Mouse (Mus musculus) heart, postnatal 0 days (tissue): Measurements from ENCODE around the gene Fam136a. TPM values are rescaled to one million over a fixed set of nuclear protein-coding genes. Genes with fewer than 3 reads are reported as not detected.

Source experiments
- ATAC-seq: fragments of 200-750 bp; cut with Nextera tagmentation; 2 replicates; pipeline ENCODE4 v1.8.0; 2017; ENCODE audit warnings: low read depth, moderate number of reproducible peaks, moderate library complexity; ENCODE audit not compliant: insufficient read depth
- DNase-seq: peaks from one replicate; pipeline ENCODE4 v3.0.0-alpha.2; 2016; ENCODE audit warnings: low spot score
- H3K27ac ChIP-seq: fragments of 300-500 bp; sonication (generic); 2 replicates; pipeline ENCODE4 v1.5.1; 2014; ENCODE audit warnings: low read depth, mild to moderate bottlenecking
- H3K27me3 ChIP-seq: fragments of 300-500 bp; sonication (generic); 2 replicates; pipeline ENCODE4 v1.6.1; 2014; ENCODE audit warnings: low read length, mixed read lengths; ENCODE audit not compliant: control insufficient read depth, insufficient read depth
- H3K36me3 ChIP-seq: fragments of 300-500 bp; sonication (generic); replicated peaks from 2 replicates; pipeline ENCODE4 v1.6.1; 2014; ENCODE audit warnings: low read length, mixed read lengths; ENCODE audit not compliant: control insufficient read depth, insufficient read depth
- H3K4me1 ChIP-seq: fragments of 300-500 bp; sonication (generic); 2 replicates; pipeline ENCODE4 v1.6.1; 2014; ENCODE audit warnings: antibody characterized with exemption; ENCODE audit not compliant: control insufficient read depth, insufficient read depth
- H3K4me2 ChIP-seq: fragments of 300-500 bp; sonication (generic); 2 replicates; pipeline ENCODE4 v1.6.1; 2014; ENCODE audit warnings: low read depth, mild to moderate bottlenecking, low read length, moderate library complexity
- H3K4me3 ChIP-seq: fragments of 300-500 bp; sonication (generic); 2 replicates; pipeline ENCODE4 v1.5.1; 2014; ENCODE audit warnings: low read depth, low read length
- H3K9ac ChIP-seq: fragments of 300-500 bp; sonication (generic); replicated peaks from 2 replicates; pipeline ENCODE4 v1.6.1; 2014; ENCODE audit warnings: low read depth, low read length, mixed read lengths
- H3K9me3 ChIP-seq: fragments of 300-500 bp; sonication (generic); replicated peaks from 2 replicates; pipeline ENCODE4 v1.6.1; 2016; ENCODE audit warnings: low read length; ENCODE audit not compliant: control insufficient read depth
- CTCF ChIP-seq: IDR thresholded peaks from 2 replicates; pipeline ENCODE4 v1.5.1; 2016; ENCODE audit warnings: antibody characterized with exemption, control low read depth, low read depth
- EP300 ChIP-seq: IDR thresholded peaks from 2 replicates; pipeline ENCODE4 v1.6.1; 2016; ENCODE audit warnings: antibody characterized with exemption, low read depth
- WGBS: fragments of 180-500 bp; shearing (Covaris S2); extraction: QIAGEN DNeasy Blood & Tissue Kit; methylation state at CpG from one replicate; pipeline ENCODE4 v1.1.7; 2014; 5-methylcytosine and 5-hydroxymethylcytosine counted together
- polyA plus RNA-seq: library from polyadenylated mRNA; unstranded; fragments of >200 nt; fragmentation: Nextera tagmentation; extraction: Ambion mirVana; gene quantifications from 2 replicates; pipeline ENCODE4 v1.2.1, GENCODE M21; 2015
- total RNA-seq: library from RNA; depleted of rRNA; stranded (reverse); fragments of >200 nt; gene quantifications from 2 replicates; pipeline ENCODE4 v1.2.3, GENCODE M21; 2014; ENCODE audit warnings: low replicate concordance

The Fam136a gene
- total and polyA plus RNA-seq, 2 experiments from 2014 or later = 48.2 to 75.9 TPM

GRCm38 (mm10) chr6:86324400-86324799 lies 41.0 kb upstream of the Fam136a start:
- Histone ChIP-seq H3K36me3 (no peaks in the 10 kb centered on the region), H3K27me3 (no peaks in the 10 kb centered on the region), H3K4me3 (no peak overlapping the region), H3K9ac (no peak overlapping the region), H3K9me3 (no peaks in the 10 kb centered on the region), H3K27ac (no peak overlapping the region), H3K4me1 (no peaks in the 10 kb centered on the region), H3K4me2 (no peak overlapping the region)
- TF ChIP-seq EP300 = no peak
- TF ChIP-seq CTCF = no peak
- 86% methylated on average over 3 of the region's 3 CpGs for WGBS
- DNase-seq (no peak), ATAC-seq (no peak)

GRCm38 (mm10) chr6:86325646-86326045 lies 39.8 kb upstream of the Fam136a start:
- H3K27me3 ChIP-seq = no peaks in the 10 kb centered on the region
- H3K9me3 ChIP-seq = no peaks in the 10 kb centered on the region
- H3K4me1 ChIP-seq = no peaks in the 10 kb centered on the region
- ATAC-seq (no peak), DNase-seq (no peak)
- no peak overlapping the region for H3K9ac ChIP-seq
- no peak overlapping the region for H3K27ac ChIP-seq
- H3K4me2 ChIP-seq = no peak overlapping the region
- H3K4me3 ChIP-seq = no peak overlapping the region
- H3K36me3 ChIP-seq = no peaks in the 10 kb centered on the region
- TF ChIP-seq EP300 = no peak
- no peak for TF ChIP-seq CTCF
- WGBS = 69% methylated on average over 5 of the region's 5 CpGs

- ATAC-seq (no peak), DNase-seq (no peak)
- TF ChIP-seq EP300 (no peak), CTCF (no peak)
- H3K9me3 ChIP-seq = no peaks in the 10 kb centered on the region
- no peak overlapping the region for H3K27ac ChIP-seq
- H3K27me3 ChIP-seq = no peaks in the 10 kb centered on the region
- H3K9ac ChIP-seq = no peak overlapping the region
- H3K4me1 ChIP-seq = no peaks in the 10 kb centered on the region
- no peak overlapping the region for H3K4me3 ChIP-seq
- H3K36me3 ChIP-seq = no peaks in the 10 kb centered on the region
- no peak overlapping the region for H3K4me2 ChIP-seq
- 87% methylated on average over 18 of the region's 18 CpGs for WGBS
Observed at GRCm38 (mm10) chr6:86326866-86327265, 38.6 kb upstream of the Fam136a start.

GRCm38 (mm10) chr6:86328369-86328768 lies 37.1 kb upstream of the Fam136a start:
- Histone ChIP-seq H3K4me2 (no peak overlapping the region), H3K27me3 (no peaks in the 10 kb centered on the region), H3K4me1 (no peaks in the 10 kb centered on the region), H3K9ac (no peak overlapping the region), H3K27ac (no peak overlapping the region), H3K36me3 (no peaks in the 10 kb centered on the region), H3K9me3 (no peaks in the 10 kb centered on the region), H3K4me3 (no peak overlapping the region)
- ATAC-seq (no peak), DNase-seq (no peak)
- TF ChIP-seq CTCF (no peak), EP300 (no peak)
- WGBS = 65% methylated on average over 3 of the region's 3 CpGs

- DNase-seq = no peak
- WGBS = 91% methylated on average over 6 of the region's 6 CpGs
- ATAC-seq = no peak
- H3K27me3 ChIP-seq = no peaks in the 10 kb centered on the region
- H3K4me1 ChIP-seq = no peaks in the 10 kb centered on the region
- TF ChIP-seq CTCF (0 out of 2 replicates have a peak, but pooled peaks have one; percentile 12), EP300 (no peak)
- H3K9ac ChIP-seq = no peak overlapping the region
- H3K4me3 ChIP-seq = no peak overlapping the region
- H3K9me3 ChIP-seq = no peaks in the 10 kb centered on the region
- no peaks in the 10 kb centered on the region for H3K36me3 ChIP-seq
- no peak overlapping the region for H3K27ac ChIP-seq
- no peak overlapping the region for H3K4me2 ChIP-seq
Observed at GRCm38 (mm10) chr6:86329943-86330342, 35.5 kb upstream of the Fam136a start.

GRCm38 (mm10) chr6:86335121-86335849 lies 30.2 kb upstream of the Fam136a start:
- DNase-seq (no peak), ATAC-seq (no peak)
- TF ChIP-seq EP300 (no peak), CTCF (no peak)
- H3K36me3 ChIP-seq = no peaks in the 10 kb centered on the region
- H3K4me2 ChIP-seq = no peak overlapping the region
- H3K4me1 ChIP-seq = no peaks in the 10 kb centered on the region
- H3K27ac ChIP-seq = no peak overlapping the region
- no peaks in the 10 kb centered on the region for H3K27me3 ChIP-seq
- H3K4me3 ChIP-seq = no peak overlapping the region
- peaks cover 5% of the 10 kb centered on the region; the same call in 1 of the 2 replicates for H3K9me3 ChIP-seq
- H3K9ac ChIP-seq = no peak overlapping the region
- 65% methylated on average over 11 of the region's 11 CpGs for WGBS
